Mouse (Mus musculus) stomach, embryonic 14.5 days (tissue): ENCODE measurements around the gene Bhlhe23. TPM values are rescaled to one million over a fixed set of nuclear protein-coding genes. Genes with fewer than 3 reads are reported as not detected.

Source experiments
- ATAC-seq: fragments of 200-750 bp; cut with Nextera tagmentation; 2 replicates; pipeline ENCODE4 v1.8.0; 2017; ENCODE audit warnings: low read depth, moderate TSS enrichment; ENCODE audit not compliant: insufficient number of reproducible peaks, insufficient read depth, low FRiP score
- H3K27ac ChIP-seq: fragments of 300-500 bp; sonication (generic); 2 replicates; pipeline ENCODE4 v1.5.1; 2014; ENCODE audit warnings: mild to moderate bottlenecking, low read length, moderate library complexity, mixed read lengths
- H3K27me3 ChIP-seq: fragments of 300-500 bp; sonication (generic); 2 replicates; pipeline ENCODE4 v1.6.1; 2014; ENCODE audit warnings: low read length, control low read depth, mixed read lengths; ENCODE audit not compliant: control insufficient read depth, insufficient read depth
- H3K36me3 ChIP-seq: fragments of 300-500 bp; sonication (generic); 2 replicates; pipeline ENCODE4 v1.6.1; 2014; ENCODE audit warnings: mild to moderate bottlenecking, control low read depth, low read length, moderate library complexity, mixed read lengths; ENCODE audit not compliant: control insufficient read depth, insufficient read depth
- H3K4me1 ChIP-seq: fragments of 300-500 bp; sonication (generic); 2 replicates; pipeline ENCODE4 v1.6.1; 2014; ENCODE audit warnings: low read length, control low read depth, mixed read lengths; ENCODE audit not compliant: control insufficient read depth, insufficient read depth
- H3K4me2 ChIP-seq: fragments of 300-500 bp; sonication (generic); replicated peaks from 2 replicates; pipeline ENCODE4 v1.6.1; 2014; ENCODE audit warnings: low read depth, low read length, control low read depth
- H3K4me3 ChIP-seq: fragments of 300-500 bp; sonication (generic); 2 replicates; pipeline ENCODE4 v1.5.1; 2014; ENCODE audit warnings: low read depth, low read length, control low read depth
- H3K9ac ChIP-seq: fragments of 300-500 bp; sonication (generic); replicated peaks from 2 replicates; pipeline ENCODE4 v1.6.1; 2014; ENCODE audit warnings: low read depth, mild to moderate bottlenecking, control low read depth, low read length, moderate library complexity, mixed read lengths
- H3K9me3 ChIP-seq: fragments of 300-500 bp; sonication (generic); 2 replicates; pipeline ENCODE4 v1.6.1; 2016; ENCODE audit warnings: low read depth, low read length, control low read depth; ENCODE audit not compliant: control insufficient read depth
- WGBS: fragments of 180-500 bp; shearing (Covaris S2); extraction: QIAGEN DNeasy Blood & Tissue Kit; methylation state at CpG from one replicate; pipeline ENCODE4 v1.1.7; 2014; 5-methylcytosine and 5-hydroxymethylcytosine counted together
- polyA plus RNA-seq: library from polyadenylated mRNA; unstranded; fragments of >200 nt; fragmentation: Nextera tagmentation; extraction: Ambion mirVana; gene quantifications from 2 replicates; pipeline ENCODE4 v1.2.1, GENCODE M21; 2014

Bhlhe23 gene
- polyA plus RNA-seq, 1 experiment from 2014 or later, result not detected

GRCm38 (mm10) chr2:180811002-180811401, 34.3 kb upstream of the Bhlhe23 start:
- no peak overlapping the region for H3K4me3 ChIP-seq
- no peaks in the 10 kb centered on the region for H3K27me3 ChIP-seq
- H3K9me3 ChIP-seq, result no peaks in the 10 kb centered on the region
- H3K4me1 ChIP-seq, result no peaks in the 10 kb centered on the region
- H3K9ac ChIP-seq, result no peak overlapping the region
- H3K4me2 ChIP-seq, result no peak overlapping the region
- no peak for ATAC-seq
- H3K36me3 ChIP-seq, result no peaks in the 10 kb centered on the region
- WGBS, result 49% methylated on average over 2 of the region's 2 CpGs
- no peak overlapping the region for H3K27ac ChIP-seq

GRCm38 (mm10) chr2:180809510-180809909, 32.8 kb upstream of the Bhlhe23 start:
- no peak for ATAC-seq

GRCm38 (mm10) chr2:180805966-180806365, 29.3 kb upstream of the Bhlhe23 start:
- Histone ChIP-seq H3K36me3 (no peaks in the 10 kb centered on the region), H3K4me3 (no peak overlapping the region), H3K27me3 (no peaks in the 10 kb centered on the region), H3K4me2 (no peak overlapping the region), H3K9me3 (no peaks in the 10 kb centered on the region), H3K9ac (no peak overlapping the region), H3K27ac (no peak overlapping the region), H3K4me1 (no peaks in the 10 kb centered on the region)
- no peak for ATAC-seq
- WGBS, result 58% methylated on average over 1 of the region's 1 CpGs

More at GRCm38 (mm10) chr2:180809510-180809909, 32.8 kb upstream of the Bhlhe23 start:
- WGBS, result 76% methylated on average over 10 of the region's 10 CpGs
- H3K27ac ChIP-seq, result no peak overlapping the region
- H3K4me2 ChIP-seq, result no peak overlapping the region
- no peak overlapping the region for H3K4me3 ChIP-seq
- no peaks in the 10 kb centered on the region for H3K9me3 ChIP-seq
- no peaks in the 10 kb centered on the region for H3K4me1 ChIP-seq
- H3K9ac ChIP-seq, result no peak overlapping the region
- no peaks in the 10 kb centered on the region for H3K36me3 ChIP-seq
- H3K27me3 ChIP-seq, result no peaks in the 10 kb centered on the region

GRCm38 (mm10) chr2:180796008-180796407, 19.3 kb upstream of the Bhlhe23 start:
- Histone ChIP-seq H3K9me3 (no peaks in the 10 kb centered on the region), H3K9ac (no peak overlapping the region), H3K27me3 (no peaks in the 10 kb centered on the region), H3K4me1 (no peaks in the 10 kb centered on the region), H3K4me3 (no peak overlapping the region), H3K27ac (no peak overlapping the region), H3K36me3 (no peaks in the 10 kb centered on the region), H3K4me2 (no peak overlapping the region)
- ATAC-seq, result no peak
- 62% methylated on average over 4 of the region's 4 CpGs for WGBS

- Histone ChIP-seq H3K9me3 (no peaks in the 10 kb centered on the region), H3K4me1 (no peaks in the 10 kb centered on the region), H3K9ac (no peak overlapping the region), H3K4me3 (no peak overlapping the region), H3K27ac (no peak overlapping the region), H3K4me2 (no peak overlapping the region), H3K36me3 (no peaks in the 10 kb centered on the region), H3K27me3 (no peaks in the 10 kb centered on the region)
- no peak for ATAC-seq
- WGBS, result 51% methylated on average over 3 of the region's 3 CpGs
Observed at GRCm38 (mm10) chr2:180795597-180795996, 18.9 kb upstream of the Bhlhe23 start.

GRCm38 (mm10) chr2:180794422-180794821, 17.7 kb upstream of the Bhlhe23 start:
- no peaks in the 10 kb centered on the region for H3K27me3 ChIP-seq
- no peak overlapping the region for H3K9ac ChIP-seq
- WGBS, result 70% methylated on average over 2 of the region's 2 CpGs

GRCm38 (mm10) chr2:180791674-180792073, 15.0 kb upstream of the Bhlhe23 start:
- Histone ChIP-seq H3K27ac (no peak overlapping the region), H3K9me3 (no peaks in the 10 kb centered on the region), H3K4me1 (no peaks in the 10 kb centered on the region), H3K4me3 (no peak overlapping the region), H3K4me2 (no peak overlapping the region), H3K9ac (no peak overlapping the region), H3K27me3 (no peaks in the 10 kb centered on the region), H3K36me3 (no peaks in the 10 kb centered on the region)
- ATAC-seq, result no peak
- WGBS, result 34% methylated on average over 4 of the region's 4 CpGs

More at GRCm38 (mm10) chr2:180794422-180794821, 17.7 kb upstream of the Bhlhe23 start:
- no peak overlapping the region for H3K4me2 ChIP-seq
- no peak overlapping the region for H3K27ac ChIP-seq
- no peaks in the 10 kb centered on the region for H3K9me3 ChIP-seq
- H3K36me3 ChIP-seq, result no peaks in the 10 kb centered on the region
- no peak for ATAC-seq
- H3K4me1 ChIP-seq, result no peaks in the 10 kb centered on the region
- no peak overlapping the region for H3K4me3 ChIP-seq

GRCm38 (mm10) chr2:180788843-180789242, 12.1 kb upstream of the Bhlhe23 start:
- Histone ChIP-seq H3K4me1 (no peaks in the 10 kb centered on the region), H3K9ac (no peak overlapping the region), H3K4me2 (no peak overlapping the region), H3K4me3 (no peak overlapping the region), H3K36me3 (no peaks in the 10 kb centered on the region), H3K27ac (no peak overlapping the region), H3K9me3 (no peaks in the 10 kb centered on the region), H3K27me3 (no peaks in the 10 kb centered on the region)
- WGBS, result 7% methylated on average over 7 of the region's 7 CpGs
- ATAC-seq, result no peak

GRCm38 (mm10) chr2:180788386-180788785, 11.7 kb upstream of the Bhlhe23 start:
- H3K36me3 ChIP-seq, result no peaks in the 10 kb centered on the region
- H3K27ac ChIP-seq, result no peak overlapping the region
- H3K4me3 ChIP-seq, result no peak overlapping the region
- H3K27me3 ChIP-seq, result no peaks in the 10 kb centered on the region
- no peaks in the 10 kb centered on the region for H3K4me1 ChIP-seq
- H3K4me2 ChIP-seq, result no peak overlapping the region
- ATAC-seq, result no peak
- 19% methylated on average over 2 of the region's 2 CpGs for WGBS
- no peaks in the 10 kb centered on the region for H3K9me3 ChIP-seq
- no peak overlapping the region for H3K9ac ChIP-seq
